Mouse (Mus musculus) kidney, embryonic 15.5 days (tissue): ENCODE results near the gene Rab44. TPM values are rescaled to one million over a fixed set of nuclear protein-coding genes. Genes with fewer than 3 reads are reported as not detected.

Experiments
- ATAC-seq: fragments of 200-750 bp; cut with Nextera tagmentation; replicated peaks from 2 replicates; pipeline ENCODE4 v1.8.0; 2017; ENCODE audit warnings: moderate TSS enrichment; ENCODE audit not compliant: low FRiP score
- H3K27ac ChIP-seq: fragments of 300-500 bp; sonication (generic); 2 replicates; pipeline ENCODE4 v1.5.1; 2015; ENCODE audit warnings: mild to moderate bottlenecking, inconsistent platforms
- H3K27me3 ChIP-seq: fragments of 300-500 bp; sonication (generic); 2 replicates; pipeline ENCODE4 v1.6.1; 2015; ENCODE audit warnings: inconsistent platforms
- H3K36me3 ChIP-seq: fragments of 300-500 bp; sonication (generic); 2 replicates; pipeline ENCODE4 v1.6.1; 2015; ENCODE audit warnings: inconsistent platforms
- H3K4me1 ChIP-seq: fragments of 300-500 bp; sonication (generic); 2 replicates; pipeline ENCODE4 v1.6.1; 2015; ENCODE audit warnings: inconsistent platforms
- H3K4me2 ChIP-seq: fragments of 300-500 bp; sonication (generic); 2 replicates; pipeline ENCODE4 v1.6.1; 2015; ENCODE audit warnings: moderate library complexity, mild to moderate bottlenecking, inconsistent platforms
- H3K4me3 ChIP-seq: fragments of 300-500 bp; sonication (generic); replicated peaks from 2 replicates; pipeline ENCODE4 v1.5.1; 2015; ENCODE audit warnings: mild to moderate bottlenecking, inconsistent platforms
- H3K9ac ChIP-seq: fragments of 300-500 bp; sonication (generic); 2 replicates; pipeline ENCODE4 v1.6.1; 2015; ENCODE audit warnings: mild to moderate bottlenecking, inconsistent platforms
- H3K9me3 ChIP-seq: fragments of 300-500 bp; sonication (generic); replicated peaks from 2 replicates; pipeline ENCODE4 v1.6.1; 2016; ENCODE audit warnings: inconsistent platforms
- WGBS: fragments of 180-500 bp; shearing (Covaris S2); methylation state at CpG from one replicate; pipeline ENCODE4 v1.1.7; 2015; ENCODE audit warnings: mixed read lengths; 5-methylcytosine and 5-hydroxymethylcytosine counted together
- polyA plus RNA-seq: library from polyadenylated mRNA; unstranded; fragments of >200 nt; fragmentation: Nextera tagmentation; extraction: Ambion mirVana; gene quantifications from 2 replicates; pipeline ENCODE4 v1.2.1, GENCODE M21; 2015

The Rab44 gene
- polyA plus RNA-seq, 1 experiment from 2014 or later, result 0.34 TPM

DNA sequence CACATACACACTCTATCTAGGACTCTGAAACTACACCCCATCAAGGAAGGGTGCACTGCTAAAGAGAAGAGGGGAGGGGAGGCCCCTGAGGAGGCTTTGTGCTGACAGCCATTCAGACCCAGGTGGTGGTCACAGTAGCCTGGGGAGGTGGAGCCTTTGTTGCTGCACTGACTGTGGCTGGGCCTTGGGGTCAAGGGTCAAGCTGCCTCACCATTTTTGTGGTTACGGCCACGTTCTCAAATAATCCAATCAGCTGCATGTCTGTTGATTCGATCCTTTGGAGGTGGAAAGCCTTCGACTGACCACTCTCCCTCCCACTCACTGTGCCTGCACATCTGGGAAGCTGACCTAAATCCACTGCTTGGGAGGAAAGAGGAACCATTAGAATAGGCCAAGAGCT lies 81.6 kb downstream of the Rab44 start:
- peaks cover 20% of the 10 kb centered on the region for H3K4me1 ChIP-seq
- ATAC-seq, result no peak
- no peaks in the 10 kb centered on the region for H3K36me3 ChIP-seq
- H3K4me3 ChIP-seq, result no peak overlapping the region
- no peaks in the 10 kb centered on the region for H3K27me3 ChIP-seq
- H3K9ac ChIP-seq, result no peak overlapping the region
- no peak overlapping the region for H3K27ac ChIP-seq
- no peaks in the 10 kb centered on the region for H3K9me3 ChIP-seq
- H3K4me2 ChIP-seq, result no peak overlapping the region
- WGBS, result 36% methylated on average over 4 of the region's 4 CpGs

Other genes starting within 250 kb of the Rab44 start
- gene 4930539E08Rik, start 198.8 kb upstream of the Rab44 start, polyA plus RNA-seq, result 0.12 and 0.23 TPM in 2 replicates
- gene Pxt1, start 170.3 kb upstream of the Rab44 start, polyA plus RNA-seq, result 0.21 TPM in 1 of 2 replicates, not detected in the other
- 88.8 and 91.5 TPM in 2 replicates for gene Kctd20, start 162.2 kb upstream of the Rab44 start, polyA plus RNA-seq
- gene Stk38, start 106.2 kb upstream of the Rab44 start, polyA plus RNA-seq, result 98.5 and 105 TPM in 2 replicates
- 605 and 671 TPM in 2 replicates for gene Srsf3, start 81.5 kb upstream of the Rab44 start, polyA plus RNA-seq
- gene Cdkn1a, start 23.2 kb upstream of the Rab44 start, polyA plus RNA-seq, result 62.2 and 79.3 TPM in 2 replicates
- gene Cpne5, start 124.0 kb downstream of the Rab44 start, polyA plus RNA-seq, result 7.8 and 9.4 TPM in 2 replicates
- gene Ppil1, start 150.0 kb downstream of the Rab44 start, polyA plus RNA-seq, result 171 and 182 TPM in 2 replicates
- gene BC004004, start 154.6 kb downstream of the Rab44 start, polyA plus RNA-seq, result 67.6 and 73.2 TPM in 2 replicates
- gene Pi16, start 203.5 kb downstream of the Rab44 start, polyA plus RNA-seq, result 3.4 and 5.8 TPM in 2 replicates
- gene Mtch1, start 233.8 kb downstream of the Rab44 start, polyA plus RNA-seq, result 289 and 308 TPM in 2 replicates
- gene Fgd2, start 246.8 kb downstream of the Rab44 start, polyA plus RNA-seq, result 12.0 and 13.0 TPM in 2 replicates